Mouse (Mus musculus) spleen, adult 2 months (tissue): ENCODE results near the gene Cdh8. TPM values are rescaled to one million over a fixed set of nuclear protein-coding genes. Genes with fewer than 3 reads are reported as not detected.

Source experiments
- DNase-seq, 2 experiments: peaks; one replicate each; pipeline versions ENCODE4 v3.0.0 to v3.0.0-alpha.2; 2012 to 2021; ENCODE audit warnings: low spot score in 2 of 2, low read depth in 1 of 2
- H3K27ac ChIP-seq: fragments of 200-500 bp; 2 replicates; pipeline ENCODE4 v1.5.1; 2012; ENCODE audit warnings: low read length, inconsistent platforms; ENCODE audit not compliant: insufficient read depth
- H3K27me3 ChIP-seq: fragments of 200-500 bp; 2 replicates; pipeline ENCODE4 v1.6.1; 2012; ENCODE audit warnings: mild to moderate bottlenecking, moderate library complexity, low read length, inconsistent platforms; ENCODE audit not compliant: control insufficient read depth, insufficient read depth
- H3K36me3 ChIP-seq: fragments of 200-500 bp; 2 replicates; pipeline ENCODE4 v1.6.1; 2012; ENCODE audit warnings: mild to moderate bottlenecking, low read length, inconsistent platforms; ENCODE audit not compliant: control insufficient read depth, insufficient read depth
- H3K4me1 ChIP-seq: fragments of 200-500 bp; 2 replicates; pipeline ENCODE4 v1.6.1; 2011; ENCODE audit warnings: inconsistent platforms; ENCODE audit not compliant: control insufficient read depth, insufficient read depth, insufficient read length
- H3K4me3 ChIP-seq: fragments of 200-500 bp; 2 replicates; pipeline ENCODE4 v1.5.1; 2011; ENCODE audit warnings: mild to moderate bottlenecking, inconsistent platforms; ENCODE audit not compliant: insufficient read depth, insufficient read length; ENCODE audit errors: extremely low read depth
- CTCF ChIP-seq: fragments of 200-500 bp; IDR thresholded peaks from 2 replicates; pipeline ENCODE4 v1.5.1; 2011; ENCODE audit warnings: mild to moderate bottlenecking, inconsistent platforms; ENCODE audit not compliant: insufficient read depth, insufficient read length, insufficient replicate concordance; ENCODE audit errors: extremely low read depth
- POLR2A ChIP-seq: fragments of 200-500 bp; IDR thresholded peaks from 2 replicates; pipeline ENCODE4 v1.6.1; 2011; ENCODE audit warnings: low read depth, low read length, inconsistent platforms
- WGBS: fragments of 180-500 bp; shearing (Covaris S2); methylation state at CpG from one replicate; pipeline ENCODE4 v1.1.7; 2018; 5-methylcytosine and 5-hydroxymethylcytosine counted together
- polyA plus RNA-seq: library from polyadenylated mRNA; depleted of rRNA; stranded (reverse); fragments of >200 nt; gene quantifications from 2 replicates; pipeline ENCODE4 v1.2.3, GENCODE M21; 2012

The Cdh8 gene
- polyA plus RNA-seq, 1 experiment = 0.85 TPM

DNA sequence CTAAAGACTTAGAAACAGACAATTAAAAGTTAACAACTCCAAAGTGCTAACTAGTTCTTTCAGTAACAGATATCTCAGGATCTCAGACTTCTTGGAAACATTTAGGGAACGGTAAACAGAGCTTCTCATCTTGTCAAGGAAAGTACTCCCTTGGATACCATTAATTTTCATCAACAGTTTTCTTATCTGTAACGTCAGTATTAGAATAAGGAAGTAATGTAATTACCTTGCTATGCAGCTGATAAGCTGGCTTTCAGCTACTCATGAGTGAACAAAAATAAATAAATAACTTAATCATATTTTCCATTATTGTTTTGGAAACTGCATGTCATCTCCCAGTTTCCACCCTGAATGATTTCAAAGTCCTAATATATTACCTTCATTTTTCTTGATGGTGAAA lies 317.8 kb downstream of the Cdh8 start:
- Histone ChIP-seq H3K36me3 (no peaks in the 10 kb centered on the region), H3K4me3 (no peak overlapping the region), H3K4me1 (no peaks in the 10 kb centered on the region), H3K27ac (no peak overlapping the region), H3K27me3 (no peaks in the 10 kb centered on the region)
- no peak for DNase-seq
- TF ChIP-seq POLR2A (no peak), CTCF (no peak)
- WGBS = 52% methylated on average over 2 of the region's 2 CpGs

DNA sequence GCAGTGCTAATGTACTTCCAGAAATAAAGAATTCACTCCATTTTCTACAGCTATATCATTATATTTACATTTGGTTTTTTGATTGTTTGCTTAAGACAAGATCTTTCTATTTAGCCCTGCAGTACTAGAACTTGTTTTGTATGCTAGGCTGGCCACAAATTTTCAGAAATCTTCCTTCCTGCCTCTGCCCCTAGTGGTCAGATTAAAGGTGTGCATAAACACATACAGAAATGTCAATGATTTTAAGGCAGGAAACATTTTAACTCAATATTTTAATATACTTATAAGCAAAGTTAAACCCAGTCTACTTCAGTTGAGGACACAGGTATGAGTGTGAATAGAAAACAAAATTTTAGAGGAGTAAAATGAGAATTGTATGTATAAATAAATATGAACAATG lies 364.9 kb downstream of the Cdh8 start:
- Histone ChIP-seq H3K27ac (no peak overlapping the region), H3K4me1 (no peaks in the 10 kb centered on the region), H3K36me3 (no peaks in the 10 kb centered on the region), H3K27me3 (no peaks in the 10 kb centered on the region), H3K4me3 (no peak overlapping the region)
- no peak for DNase-seq
- TF ChIP-seq POLR2A = no peak
- TF ChIP-seq CTCF = no peak

DNA sequence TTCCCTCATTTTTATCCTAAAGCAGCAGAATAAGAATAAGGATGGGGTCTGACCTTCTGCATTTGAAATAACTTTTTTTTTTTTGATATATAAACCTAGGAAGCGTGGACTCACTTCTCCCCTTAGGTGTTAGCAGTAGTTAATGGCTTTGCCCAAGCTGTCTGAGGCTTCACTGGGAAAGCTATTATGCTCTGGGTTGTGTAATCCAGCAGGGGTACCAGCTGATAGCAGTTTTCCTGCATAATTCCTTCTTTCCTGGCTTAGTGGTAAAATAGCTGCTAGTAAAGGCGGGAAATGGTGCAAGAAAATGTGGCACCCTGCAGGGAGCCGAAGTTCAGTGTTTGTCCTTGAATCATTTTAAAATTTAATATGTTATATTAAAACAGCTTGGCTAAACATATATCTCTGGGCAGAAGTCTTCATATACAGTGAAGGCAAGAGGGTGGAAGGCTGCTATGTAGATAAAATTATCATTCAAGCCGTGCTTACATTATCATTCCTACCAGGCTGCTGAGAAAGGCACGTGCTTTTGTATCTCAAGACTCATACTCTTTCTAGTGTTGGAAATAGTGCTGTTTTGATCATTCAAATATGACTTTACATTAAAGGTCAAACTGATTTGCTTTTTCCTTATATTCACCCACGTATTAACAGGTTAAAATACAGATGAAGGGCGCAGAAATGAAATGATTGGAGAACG lies 367.5 kb downstream of the Cdh8 start:
- no peaks in the 10 kb centered on the region for H3K4me1 ChIP-seq
- H3K27ac ChIP-seq = no peak overlapping the region
- TF ChIP-seq CTCF (no peak), POLR2A (no peak)
- H3K36me3 ChIP-seq = no peaks in the 10 kb centered on the region
- 74% methylated on average over 8 of the region's 8 CpGs for WGBS
- no peaks in the 10 kb centered on the region for H3K27me3 ChIP-seq
- DNase-seq = no peak
- H3K4me3 ChIP-seq = no peak overlapping the region

DNA sequence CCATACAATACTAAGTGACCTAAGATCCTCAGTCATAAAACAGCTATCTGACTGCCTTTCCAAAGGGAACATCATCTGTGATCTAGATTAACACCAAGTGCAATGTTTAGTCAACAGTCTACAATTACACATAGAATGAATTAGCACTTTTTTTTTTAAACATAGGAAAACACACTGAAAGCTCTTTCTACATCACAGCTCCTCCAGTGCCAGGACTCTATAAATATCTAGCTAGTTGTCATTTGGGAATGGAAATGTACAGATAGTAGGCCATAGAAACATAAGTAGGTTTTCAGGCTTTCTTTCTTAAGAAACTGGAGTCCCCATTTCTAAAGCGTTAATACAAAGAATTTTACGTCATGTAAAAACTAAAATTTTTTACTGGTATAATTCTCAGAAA lies 375.8 kb downstream of the Cdh8 start:
- TF ChIP-seq POLR2A (no peak), CTCF (no peak)
- H3K36me3 ChIP-seq = no peaks in the 10 kb centered on the region
- H3K27ac ChIP-seq = no peak overlapping the region
- no peaks in the 10 kb centered on the region for H3K27me3 ChIP-seq
- no peak overlapping the region for H3K4me3 ChIP-seq
- H3K4me1 ChIP-seq = no peaks in the 10 kb centered on the region
- no peak for DNase-seq
- 94% methylated on average over 2 of the region's 2 CpGs for WGBS

DNA sequence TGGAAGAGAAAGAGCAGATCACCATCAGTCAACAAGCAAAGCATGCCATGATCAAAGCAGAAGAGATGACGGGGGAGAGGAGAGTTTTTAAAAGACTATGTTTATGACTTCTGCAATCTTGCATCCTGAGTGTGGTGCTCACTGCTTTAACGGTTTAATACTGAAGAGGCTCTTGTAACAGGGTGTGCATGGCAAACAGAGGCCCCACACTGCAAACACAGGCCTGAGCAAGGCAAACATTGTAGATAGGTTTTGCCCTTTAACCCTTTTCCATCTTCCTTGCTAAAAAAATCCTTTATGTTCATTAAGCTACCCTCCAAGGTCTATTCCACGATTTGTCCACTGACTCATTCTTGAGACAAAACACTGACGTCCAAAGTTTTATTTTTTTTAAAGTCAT lies 385.2 kb downstream of the Cdh8 start:
- TF ChIP-seq POLR2A (no peak), CTCF (no peak)
- WGBS = 73% methylated on average over 4 of the region's 4 CpGs
- H3K27me3 ChIP-seq = no peaks in the 10 kb centered on the region
- H3K27ac ChIP-seq = no peak overlapping the region
- no peaks in the 10 kb centered on the region for H3K4me1 ChIP-seq
- H3K4me3 ChIP-seq = no peak overlapping the region
- DNase-seq = no peak
- H3K36me3 ChIP-seq = no peaks in the 10 kb centered on the region
